Mouse (Mus musculus) embryo, embryonic 11 days (tissue): ENCODE measurements at regions not wholly inside any gene's neighbourhood (a gene's known extent, or its start where the extent isn't known, plus 50 kb on each side); places are given as distances from the start of the nearest gene placed in this dataset.
"Not testable (repeated sequence)": the region's sequence is repeated elsewhere in the genome, so short reads cannot be mapped to it uniquely, and the experiment has no call there.

Source experiments
- DNase-seq: peaks from one replicate; pipeline ENCODE4 v3.0.0-alpha.2; 2015

DNA sequence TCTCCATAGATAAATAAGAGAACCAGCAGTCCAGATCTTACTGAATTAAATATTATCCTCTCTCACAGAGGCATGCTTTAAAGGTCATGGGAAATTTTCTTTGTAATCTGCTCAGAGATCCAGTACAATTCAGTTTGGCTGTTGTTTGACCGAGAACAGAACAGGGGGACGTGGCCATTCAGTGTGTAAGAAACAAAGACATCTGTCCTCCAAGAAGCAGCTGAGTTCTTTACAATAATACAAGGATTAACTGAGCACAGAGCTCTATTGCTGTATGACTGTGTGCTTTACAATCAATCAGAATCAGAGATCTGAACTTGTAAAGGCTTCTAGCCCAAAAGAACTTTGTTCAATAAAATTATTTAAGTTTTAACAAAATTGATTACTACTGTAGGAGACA is 287.6 kb upstream of the Cntn5 start:
- peak; percentile 1 for DNase-seq

DNA sequence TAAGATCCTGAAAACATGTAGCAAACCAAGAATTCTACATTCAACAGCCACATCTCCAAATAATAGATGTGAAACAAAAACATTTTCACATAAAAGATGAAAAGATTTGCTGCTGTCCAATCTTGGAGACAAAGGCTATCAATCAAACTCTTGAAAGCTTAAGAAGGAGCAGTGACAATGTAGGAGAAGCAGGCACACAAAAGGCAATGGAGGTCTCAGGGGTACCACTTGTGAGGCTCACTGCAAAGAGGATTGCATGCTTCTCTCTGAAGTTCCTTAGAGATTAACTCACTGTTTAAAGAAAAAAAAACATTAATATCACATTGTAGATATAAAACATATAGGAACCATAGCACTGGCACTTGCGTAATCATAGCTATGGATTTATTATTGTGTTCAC is 241.2 kb upstream of the Cntn5 start:
- DNase-seq, result peak; percentile 2

- no peak for DNase-seq
These were observed 222.3 kb upstream of the Cntn5 start for GRCm38 (mm10) chr9:11126833-11127232.

DNA sequence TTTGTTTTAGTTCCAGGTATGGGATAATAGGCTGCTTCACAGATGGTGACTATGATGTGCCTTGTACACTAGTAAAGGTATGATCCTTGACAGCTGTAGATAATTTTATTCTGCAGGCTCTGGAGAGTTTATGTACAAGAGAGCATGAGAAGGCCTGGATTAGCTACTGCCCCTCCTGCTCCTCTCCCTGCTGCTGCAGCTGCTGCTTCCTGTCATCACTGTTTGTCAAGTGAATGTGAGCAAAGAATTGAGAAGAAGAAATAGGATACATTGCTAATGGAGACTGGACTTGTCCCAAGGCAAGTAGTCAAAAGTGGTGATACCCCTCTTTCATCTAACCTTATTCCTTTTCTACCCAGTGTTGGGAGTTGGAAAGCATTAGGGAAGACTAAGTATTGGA is 214.6 kb upstream of the Cntn5 start:
- DNase-seq, result no peak

DNA sequence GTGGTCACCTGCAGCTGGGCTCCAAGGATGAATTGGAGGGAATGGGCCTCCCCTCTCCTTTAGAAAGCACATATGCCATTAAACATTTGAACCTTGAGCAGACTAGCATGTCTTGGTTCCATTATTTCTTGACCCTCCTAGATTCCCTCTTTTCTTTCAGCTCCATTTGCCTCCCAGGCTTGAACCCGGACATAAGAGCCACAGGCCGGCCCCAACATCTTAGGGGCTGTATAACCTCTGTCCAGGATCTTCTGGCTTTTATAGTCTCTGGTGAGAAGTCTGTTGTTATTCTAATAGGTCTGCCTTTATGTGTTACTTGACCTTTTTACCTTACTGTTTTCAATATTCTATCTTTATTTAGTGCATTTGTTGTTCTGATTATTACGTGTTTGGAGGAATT is 203.3 kb upstream of the Cntn5 start:
- DNase-seq, result not testable (repeated sequence)

GRCm38 (mm10) chr9:11107212-11107611 is 202.6 kb upstream of the Cntn5 start:
- DNase-seq, result not testable (repeated sequence)

DNA sequence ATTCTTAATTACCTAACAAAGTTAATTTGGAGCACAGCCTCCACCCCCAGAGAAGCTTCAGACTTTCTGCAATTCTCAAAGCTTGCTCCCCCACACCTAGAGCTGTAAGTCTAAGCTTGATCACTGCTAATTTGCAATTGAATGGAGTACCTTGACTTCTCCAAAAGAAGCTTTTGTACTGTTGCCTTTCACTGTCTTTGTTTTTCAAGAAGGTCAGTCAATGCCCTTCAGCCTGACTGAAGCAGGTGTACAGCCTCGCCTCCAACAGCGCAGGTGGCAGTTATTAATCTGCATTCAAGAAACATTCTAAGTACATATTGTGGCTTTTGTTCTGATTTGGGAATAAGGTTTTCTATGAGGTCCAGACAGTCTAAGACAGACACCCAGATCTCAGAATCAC is 201.7 kb upstream of the Cntn5 start:
- no peak for DNase-seq

DNA sequence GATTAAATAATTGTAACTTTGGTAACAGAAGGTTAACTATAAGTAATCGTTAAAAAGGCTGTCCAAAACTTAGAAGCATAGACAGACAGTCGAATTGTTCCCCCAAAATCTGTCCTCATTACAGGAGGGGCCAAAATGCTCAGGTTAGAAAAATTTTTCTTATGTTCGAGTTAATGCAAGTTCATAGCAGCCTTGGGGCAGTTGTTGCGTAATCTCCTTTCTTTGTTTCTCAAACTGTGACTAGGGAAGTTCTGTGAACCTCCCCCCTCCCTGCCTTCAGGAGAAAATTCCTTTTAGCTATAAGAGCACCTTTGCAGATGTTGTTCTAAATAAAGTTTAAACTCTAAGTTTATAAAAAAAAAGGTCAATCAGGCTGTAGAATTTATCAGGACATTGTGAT is 198.9 kb upstream of the Cntn5 start:
- DNase-seq, result no peak

GRCm38 (mm10) chr9:11092874-11093273 is 188.3 kb upstream of the Cntn5 start:
- DNase-seq, result no peak

- DNase-seq, result not testable (repeated sequence)
These were observed 162.6 kb upstream of the Cntn5 start for GRCm38 (mm10) chr9:11067125-11067524.

DNA sequence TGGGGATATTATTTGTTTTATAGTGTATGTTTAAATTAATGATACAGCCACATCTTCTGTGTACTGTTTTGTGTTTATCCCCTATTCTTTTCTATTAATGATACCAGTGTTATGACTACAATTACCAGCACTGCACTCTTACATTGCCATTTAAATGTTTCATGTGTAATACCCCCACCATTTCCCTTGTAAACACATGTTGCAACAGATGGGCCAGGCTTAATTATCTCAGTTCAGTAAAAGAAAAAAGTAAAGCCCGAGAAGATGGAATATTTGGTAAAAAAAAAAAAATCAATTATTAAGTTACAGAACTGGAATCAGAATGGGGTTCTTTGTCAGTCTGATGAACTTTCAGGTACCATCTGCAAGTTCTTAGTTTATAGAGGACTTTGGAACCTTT is 158.3 kb upstream of the Cntn5 start:
- DNase-seq, result no peak
